Mouse (Mus musculus): ENCODE data around the gene Plch2. TPM values are rescaled to one million over a fixed set of nuclear protein-coding genes. Genes with fewer than 3 reads are reported as not detected.
A peak's percentile ranks its signal among the peaks of the same experiment; 100 is the strongest.

Plch2 gene
- polyA plus RNA-seq, 1 experiment from 2014 or later, result 0.38 TPM

- H3K27ac ChIP-seq (ENCODE audit: poor library complexity, severe bottlenecking), result no peak overlapping the region
- no peak for ATAC-seq (ENCODE audit: insufficient number of reproducible peaks, low FRiP score)
These were observed 93.3 kb downstream of the Plch2 start for GRCm38 (mm10) chr4:154963190-154963836.

GRCm38 (mm10) chr4:154962683-154963082, 93.9 kb downstream of the Plch2 start:
- Histone ChIP-seq H3K9me3 (replicated peaks) (no peaks in the 10 kb centered on the region), H3K27me3 (replicated peaks) (peaks cover 57% of the 10 kb centered on the region), H3K4me1 (replicated peaks) (peaks cover 63% of the 10 kb centered on the region), H3K4me3 (no peak overlapping the region), H3K27ac (ENCODE audit: poor library complexity, severe bottlenecking) (no peak overlapping the region), H3K36me3 (peaks cover 5% of the 10 kb centered on the region; the same call in 1 of the 2 replicates), H3K9ac (no peak overlapping the region), H3K4me2 (no peak overlapping the region)
- 70% methylated on average over 7 of the region's 7 CpGs for WGBS
- no peak for ATAC-seq (ENCODE audit: insufficient number of reproducible peaks, low FRiP score)

More at GRCm38 (mm10) chr4:154963190-154963836, 93.3 kb downstream of the Plch2 start:
- no peaks in the 10 kb centered on the region for H3K9me3 ChIP-seq (replicated peaks)
- peak overlapping the region; percentile 56 for H3K4me2 ChIP-seq
- 30% methylated on average over 11 of the region's 11 CpGs for WGBS
- H3K9ac ChIP-seq, result no peak overlapping the region; the same call in 1 of the 2 replicates
- peaks cover 52% of the 10 kb centered on the region for H3K27me3 ChIP-seq (replicated peaks)
- H3K36me3 ChIP-seq, result peaks cover 5% of the 10 kb centered on the region; the same call in 1 of the 2 replicates
- H3K4me1 ChIP-seq (replicated peaks), result peaks cover 64% of the 10 kb centered on the region
- H3K4me3 ChIP-seq, result peak overlapping the region; percentile 91

- peaks cover 5% of the 10 kb centered on the region; the same call in 1 of the 2 replicates for H3K36me3 ChIP-seq
- peaks cover 59% of the 10 kb centered on the region for H3K4me1 ChIP-seq (replicated peaks)
- H3K9me3 ChIP-seq (replicated peaks), result no peaks in the 10 kb centered on the region
- no peak for ATAC-seq (ENCODE audit: insufficient number of reproducible peaks, low FRiP score)
- H3K27ac ChIP-seq (ENCODE audit: poor library complexity, severe bottlenecking), result no peak overlapping the region
- H3K4me2 ChIP-seq, result peak overlapping the region; percentile 72; the same call in 1 of the 2 replicates
- no peak overlapping the region for H3K4me3 ChIP-seq
- no peak overlapping the region for H3K9ac ChIP-seq
- WGBS, result 26% methylated on average over 13 of the region's 13 CpGs
- peaks cover 65% of the 10 kb centered on the region for H3K27me3 ChIP-seq (replicated peaks)
These were observed 94.7 kb downstream of the Plch2 start for GRCm38 (mm10) chr4:154961911-154962310.

GRCm38 (mm10) chr4:154961226-154961738, 95.3 kb downstream of the Plch2 start:
- Histone ChIP-seq H3K27ac (ENCODE audit: poor library complexity, severe bottlenecking) (no peak overlapping the region), H3K27me3 (replicated peaks) (peaks cover 70% of the 10 kb centered on the region), H3K4me2 (peak overlapping the region; percentile 72), H3K36me3 (peaks cover 4% of the 10 kb centered on the region; the same call in 1 of the 2 replicates), H3K4me1 (replicated peaks) (peaks cover 53% of the 10 kb centered on the region), H3K4me3 (peak overlapping the region; percentile 48), H3K9me3 (replicated peaks) (no peaks in the 10 kb centered on the region), H3K9ac (peak overlapping the region; percentile 58)
- ATAC-seq (ENCODE audit: insufficient number of reproducible peaks, low FRiP score), result no peak
- WGBS, result under 1% methylated on average over 47 of the region's 47 CpGs

- ATAC-seq (ENCODE audit: insufficient number of reproducible peaks, low FRiP score), result no peak
- Histone ChIP-seq H3K4me3 (peak within 1 kb of the TSS; percentile 48), H3K4me2 (peak within 1 kb of the TSS; percentile 72), H3K27me3 (replicated peaks) (peaks cover 75% of the 10 kb centered on the region), H3K4me1 (replicated peaks) (peaks cover 48% of the 10 kb centered on the region), H3K9ac (peak within 1 kb of the TSS; percentile 58), H3K9me3 (replicated peaks) (no peaks in the 10 kb centered on the region), H3K27ac (ENCODE audit: poor library complexity, severe bottlenecking) (no peak within 1 kb of the TSS), H3K36me3 (no peaks in the 10 kb centered on the region)
- WGBS, result under 1% methylated on average over 61 of the region's 65 CpGs
These were observed 95.8 kb downstream of the Plch2 start, which contains the start of gene Hes5 for GRCm38 (mm10) chr4:154960690-154961225. Gene Hes5, plus strand, starts transcription at chr4:154960923.

GRCm38 (mm10) chr4:154960021-154960689, 96.4 kb downstream of the Plch2 start:
- no peaks in the 10 kb centered on the region for H3K36me3 ChIP-seq
- peak overlapping the region; percentile 48 for H3K4me3 ChIP-seq
- WGBS, result 21% methylated on average over 20 of the region's 20 CpGs
- H3K4me1 ChIP-seq (replicated peaks), result peaks cover 42% of the 10 kb centered on the region
- H3K9me3 ChIP-seq (replicated peaks), result no peaks in the 10 kb centered on the region
- H3K4me2 ChIP-seq, result peak overlapping the region; percentile 72
- ATAC-seq (ENCODE audit: insufficient number of reproducible peaks, low FRiP score), result no peak
- peaks cover 81% of the 10 kb centered on the region for H3K27me3 ChIP-seq (replicated peaks)
- H3K27ac ChIP-seq (ENCODE audit: poor library complexity, severe bottlenecking), result no peak overlapping the region
- H3K9ac ChIP-seq, result peak overlapping the region; percentile 58

GRCm38 (mm10) chr4:154958621-154959020, 98.0 kb downstream of the Plch2 start:
- Histone ChIP-seq H3K27me3 (replicated peaks) (peaks cover 96% of the 10 kb centered on the region), H3K27ac (ENCODE audit: poor library complexity, severe bottlenecking) (no peak overlapping the region), H3K9ac (no peak overlapping the region), H3K36me3 (no peaks in the 10 kb centered on the region), H3K9me3 (replicated peaks) (no peaks in the 10 kb centered on the region), H3K4me3 (no peak overlapping the region), H3K4me1 (replicated peaks) (peaks cover 37% of the 10 kb centered on the region), H3K4me2 (peak overlapping the region; percentile 52)
- 11% methylated on average over 8 of the region's 8 CpGs for whole genome bisulfite sequencing
- ATAC-seq (ENCODE audit: insufficient number of reproducible peaks, low FRiP score), result no peak

GRCm38 (mm10) chr4:154958171-154958570, 98.4 kb downstream of the Plch2 start:
- Histone ChIP-seq H3K4me2 (peak overlapping the region; percentile 52), H3K27ac (ENCODE audit: poor library complexity, severe bottlenecking) (no peak overlapping the region), H3K9me3 (replicated peaks) (no peaks in the 10 kb centered on the region), H3K27me3 (replicated peaks) (peaks cover 97% of the 10 kb centered on the region), H3K4me1 (replicated peaks) (peaks cover 33% of the 10 kb centered on the region), H3K36me3 (no peaks in the 10 kb centered on the region), H3K9ac (peak overlapping the region; percentile 34), H3K4me3 (peak overlapping the region; percentile 15)
- 1% methylated on average over 15 of the region's 15 CpGs for WGBS
- ATAC-seq (ENCODE audit: insufficient number of reproducible peaks, low FRiP score), result no peak

GRCm38 (mm10) chr4:154957289-154957993, 99.1 kb downstream of the Plch2 start:
- Histone ChIP-seq H3K9ac (peak overlapping the region; percentile 34; the same call in 1 of the 2 replicates), H3K4me3 (no peak overlapping the region), H3K27ac (ENCODE audit: poor library complexity, severe bottlenecking) (no peak overlapping the region), H3K4me1 (replicated peaks) (peaks cover 28% of the 10 kb centered on the region), H3K9me3 (replicated peaks) (no peaks in the 10 kb centered on the region), H3K4me2 (no peak overlapping the region), H3K27me3 (replicated peaks) (peaks cover 97% of the 10 kb centered on the region), H3K36me3 (no peaks in the 10 kb centered on the region)
- 44% methylated on average over 13 of the region's 13 CpGs for WGBS
- ATAC-seq (ENCODE audit: insufficient number of reproducible peaks, low FRiP score), result no peak

GRCm38 (mm10) chr4:154956604-154957003, 100.0 kb downstream of the Plch2 start:
- no peak for ATAC-seq (ENCODE audit: insufficient number of reproducible peaks, low FRiP score)
- Histone ChIP-seq H3K9me3 (replicated peaks) (no peaks in the 10 kb centered on the region), H3K4me1 (replicated peaks) (peaks cover 27% of the 10 kb centered on the region), H3K4me3 (no peak overlapping the region), H3K27ac (ENCODE audit: poor library complexity, severe bottlenecking) (no peak overlapping the region), H3K4me2 (no peak overlapping the region), H3K36me3 (no peaks in the 10 kb centered on the region), H3K27me3 (replicated peaks) (peaks cover 97% of the 10 kb centered on the region), H3K9ac (no peak overlapping the region)
- 39% methylated on average over 9 of the region's 9 CpGs for WGBS

Measured in heart, embryonic 12.5 days (tissue).